Mouse (Mus musculus): Measurements from ENCODE around the gene Erap1. TPM values are rescaled to one million over a fixed set of nuclear protein-coding genes. Genes with fewer than 3 reads are reported as not detected.
"Not testable (repeated sequence)": the region's sequence is repeated elsewhere in the genome, so short reads cannot be mapped to it uniquely, and the experiment has no call there.

Gene Erap1
- 3.7 and 4.0 TPM in 2 replicates for polyA plus RNA-seq (2016; fragmentation: Nextera tagmentation; extraction: Ambion mirVana)

DNA sequence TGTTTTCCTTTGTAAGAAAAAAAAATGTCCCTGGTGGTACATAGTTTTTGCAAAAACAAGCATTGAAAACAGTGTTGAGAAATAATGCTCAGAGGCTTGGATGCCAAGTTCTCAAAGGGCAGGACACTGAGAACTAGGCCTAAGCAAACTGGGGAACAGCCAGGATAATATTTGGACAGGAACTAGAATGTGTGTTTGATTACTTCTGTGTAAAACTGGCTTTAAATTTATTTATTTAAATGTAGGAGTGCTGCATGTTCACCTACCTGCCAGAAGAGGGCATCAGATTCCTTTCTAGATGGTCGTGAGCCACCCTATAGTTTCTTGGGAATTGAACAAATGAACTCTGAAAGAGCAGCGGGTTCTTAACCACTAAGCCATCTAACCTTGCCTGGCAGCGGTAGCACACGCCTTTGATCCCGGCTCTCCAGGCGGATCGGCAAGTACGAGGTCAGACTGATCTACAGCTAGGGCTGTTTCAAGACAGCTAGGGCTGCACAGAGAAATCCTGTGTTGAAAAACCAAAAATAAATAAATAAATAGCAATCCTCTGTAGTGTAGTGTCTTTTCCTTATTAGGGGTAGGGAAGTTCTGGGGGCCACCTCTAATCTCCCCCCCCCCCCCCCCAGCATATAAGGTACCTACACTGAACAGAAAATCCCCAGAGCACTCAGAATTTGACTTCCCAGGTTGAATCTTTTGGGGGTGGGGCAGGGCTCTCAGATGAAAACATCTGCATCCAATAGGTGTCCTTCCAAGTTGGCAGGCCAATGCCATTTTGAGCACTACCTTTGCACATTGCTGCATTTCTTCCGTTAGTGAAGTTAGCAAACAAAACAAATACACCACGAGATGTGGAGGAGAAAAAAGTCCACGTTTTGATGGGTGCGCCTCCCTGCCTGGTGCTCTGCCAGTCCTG, at the start of gene Erap1:
Gene Erap1, plus strand, starts transcription at position 776 of the 919 bp plus-strand sequence.
- peak within 1 kb of the TSS; percentile 83 for H3K4me3 ChIP-seq
- H3K27me3 ChIP-seq (replicated peaks): no peaks in the 10 kb centered on the region
- H3K9ac ChIP-seq: peak within 1 kb of the TSS; percentile 79
- H3K4me1 ChIP-seq: peaks cover 7% of the 10 kb centered on the region; the same call in 1 of the 2 replicates
- H3K36me3 ChIP-seq: no peaks in the 10 kb centered on the region
- peak within 1 kb of the TSS; percentile 81 for H3K4me2 ChIP-seq (replicated peaks)
- 2% methylated on average over 12 of the region's 12 CpGs for WGBS
- no peaks in the 10 kb centered on the region for H3K9me3 ChIP-seq
- H3K27ac ChIP-seq: peak within 1 kb of the TSS; percentile 11; the same call in 1 of the 2 replicates
- peak; percentile 70 for ATAC-seq (ENCODE audit: low FRiP score, low read depth)

DNA sequence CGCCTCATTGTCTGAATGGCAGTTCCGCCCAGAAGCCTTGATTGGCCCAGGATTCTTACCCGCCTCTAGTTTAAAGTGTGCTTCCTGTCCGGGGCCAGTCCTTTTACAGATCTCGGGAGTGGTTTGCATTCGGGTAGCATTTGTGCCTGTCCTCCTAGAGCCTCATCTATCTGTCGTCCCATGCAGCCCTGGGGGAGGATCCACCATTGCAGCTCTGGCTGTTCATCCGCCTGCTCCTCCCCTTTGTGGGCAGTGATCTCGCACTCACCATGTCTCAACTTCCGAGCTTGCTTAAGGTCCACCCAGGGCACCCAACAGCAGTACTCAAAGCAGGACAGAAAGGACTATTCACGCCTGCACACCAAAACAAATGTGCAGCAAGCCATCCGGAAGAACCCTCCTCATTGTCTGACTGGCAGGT, 48.0 kb upstream of the Erap1 start:
- not testable (repeated sequence) for H3K4me3 ChIP-seq; ATAC-seq (ENCODE audit: low FRiP score, low read depth)
- 57% methylated on average over 12 of the region's 12 CpGs for WGBS

GRCm38 (mm10) chr13:74591828-74592227, 47.5 kb upstream of the Erap1 start:
- WGBS: 80% methylated on average over 2 of the region's 2 CpGs
- not testable (repeated sequence) for ATAC-seq (ENCODE audit: low FRiP score, low read depth); H3K36me3 ChIP-seq

More for the DNA sequence above, 48.0 kb upstream of the Erap1 start:
- not testable (repeated sequence) for H3K9me3 ChIP-seq; H3K27ac ChIP-seq; H3K9ac ChIP-seq; H3K27me3 ChIP-seq (replicated peaks); H3K4me2 ChIP-seq (replicated peaks); H3K36me3 ChIP-seq; H3K4me1 ChIP-seq

GRCm38 (mm10) chr13:74597022-74597421, 42.3 kb upstream of the Erap1 start:
- H3K9me3 ChIP-seq; H3K9ac ChIP-seq; ATAC-seq (ENCODE audit: low FRiP score, low read depth); H3K4me3 ChIP-seq; H3K36me3 ChIP-seq; H3K4me1 ChIP-seq; H3K27me3 ChIP-seq (replicated peaks); H3K4me2 ChIP-seq (replicated peaks); H3K27ac ChIP-seq: not testable (repeated sequence)
- 86% methylated on average over 2 of the region's 2 CpGs for WGBS

More at GRCm38 (mm10) chr13:74591828-74592227, 47.5 kb upstream of the Erap1 start:
- not testable (repeated sequence) for H3K9me3 ChIP-seq; H3K9ac ChIP-seq; H3K4me2 ChIP-seq (replicated peaks); H3K27me3 ChIP-seq (replicated peaks); H3K4me3 ChIP-seq; H3K4me1 ChIP-seq; H3K27ac ChIP-seq

- WGBS: 82% methylated on average over 1 of the region's 1 CpGs
- H3K27ac ChIP-seq; ATAC-seq (ENCODE audit: low FRiP score, low read depth); H3K9ac ChIP-seq; H3K9me3 ChIP-seq; H3K4me1 ChIP-seq; H3K27me3 ChIP-seq (replicated peaks); H3K4me2 ChIP-seq (replicated peaks); H3K4me3 ChIP-seq: not testable (repeated sequence)
- peaks cover 25% of the 10 kb centered on the region for H3K36me3 ChIP-seq
These were observed 37.6 kb upstream of the Erap1 start for GRCm38 (mm10) chr13:74601776-74602175.

DNA sequence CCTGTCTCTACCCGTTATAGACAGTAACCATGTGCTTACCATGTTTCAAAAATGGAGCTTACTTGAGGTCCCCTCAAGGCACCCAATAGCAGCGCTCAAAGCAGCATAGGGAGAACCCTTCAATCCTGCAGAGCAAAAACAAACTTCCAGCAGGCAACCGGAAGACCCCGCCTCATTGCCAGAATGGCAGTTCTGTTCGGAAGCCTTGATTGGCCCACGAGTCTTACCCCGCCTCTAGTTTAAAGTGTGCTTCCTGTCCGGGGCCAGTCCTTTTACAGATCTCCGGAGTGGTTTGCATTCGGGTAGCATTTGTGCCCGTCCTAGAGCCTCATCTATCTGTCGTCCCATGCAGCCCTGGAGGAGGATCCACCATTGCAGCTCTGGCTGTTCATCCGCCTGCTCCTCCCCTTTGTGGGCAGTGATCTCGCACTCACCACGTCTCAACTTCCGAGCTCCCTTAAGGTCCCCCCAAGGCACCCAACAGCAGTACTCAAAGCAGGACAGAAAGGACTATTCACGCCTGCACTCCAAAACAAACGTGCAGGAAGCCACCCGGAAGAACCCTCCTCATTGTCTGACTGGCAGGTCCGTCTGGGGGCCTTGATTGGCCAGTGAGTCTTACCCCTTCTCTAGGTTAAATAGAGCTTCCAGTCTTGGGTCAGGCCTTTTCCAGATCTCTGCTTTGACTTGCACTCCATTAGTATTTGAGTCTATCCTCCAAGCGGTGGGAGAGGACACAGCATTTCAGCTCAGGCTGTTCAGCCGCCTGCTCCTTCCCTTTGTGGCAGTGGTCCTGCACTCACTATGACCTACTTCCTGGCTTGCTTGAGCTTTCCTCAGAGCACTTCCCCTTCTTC, 22.0 kb upstream of the Erap1 start:
- not testable (repeated sequence) for H3K4me1 ChIP-seq; H3K36me3 ChIP-seq; H3K27me3 ChIP-seq (replicated peaks); H3K27ac ChIP-seq; H3K9me3 ChIP-seq
- ATAC-seq (ENCODE audit: low FRiP score, low read depth): peak; percentile 99
- WGBS: 12% methylated on average over 22 of the region's 22 CpGs
- H3K4me3 ChIP-seq: peak overlapping the region; percentile 46
- peak overlapping the region; percentile 56 for H3K9ac ChIP-seq
- H3K4me2 ChIP-seq (replicated peaks): peak overlapping the region; percentile 59

GRCm38 (mm10) chr13:74632327-74632726, 7.0 kb upstream of the Erap1 start:
- no peak overlapping the region for H3K4me3 ChIP-seq
- no peak overlapping the region for H3K4me2 ChIP-seq (replicated peaks)
- H3K27me3 ChIP-seq (replicated peaks): no peaks in the 10 kb centered on the region
- no peaks in the 10 kb centered on the region for H3K36me3 ChIP-seq
- no peak for ATAC-seq (ENCODE audit: low FRiP score, low read depth)
- no peaks in the 10 kb centered on the region for H3K4me1 ChIP-seq
- 70% methylated on average over 1 of the region's 1 CpGs for WGBS
- H3K9me3 ChIP-seq: no peaks in the 10 kb centered on the region
- no peak overlapping the region for H3K27ac ChIP-seq
- no peak overlapping the region for H3K9ac ChIP-seq

DNA sequence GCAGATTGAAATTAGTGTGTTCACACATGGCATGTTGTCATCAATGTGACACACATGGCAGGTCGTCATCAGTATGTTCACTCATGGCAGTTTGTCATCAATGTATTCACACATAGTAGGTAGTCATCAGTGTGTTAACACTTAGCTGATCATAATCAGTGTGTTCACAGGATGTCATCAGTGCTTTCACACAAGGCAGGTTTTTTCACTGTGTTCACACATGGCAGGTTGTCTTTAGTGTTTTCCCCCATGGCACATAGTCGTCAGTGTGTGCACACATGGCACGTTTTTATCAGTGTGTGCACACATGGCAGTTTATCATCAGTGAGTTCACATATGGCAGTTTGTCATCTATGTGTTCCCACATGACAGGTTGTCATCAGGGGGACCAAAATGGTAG, 6.5 kb upstream of the Erap1 start:
- Histone ChIP-seq H3K27me3 (replicated peaks) (no peaks in the 10 kb centered on the region), H3K9ac (no peak overlapping the region), H3K27ac (no peak overlapping the region), H3K4me1 (no peaks in the 10 kb centered on the region), H3K9me3 (no peaks in the 10 kb centered on the region), H3K4me3 (no peak overlapping the region), H3K36me3 (no peaks in the 10 kb centered on the region), H3K4me2 (replicated peaks) (no peak overlapping the region)
- WGBS: 82% methylated on average over 3 of the region's 3 CpGs
- no peak for ATAC-seq (ENCODE audit: low FRiP score, low read depth)

DNA sequence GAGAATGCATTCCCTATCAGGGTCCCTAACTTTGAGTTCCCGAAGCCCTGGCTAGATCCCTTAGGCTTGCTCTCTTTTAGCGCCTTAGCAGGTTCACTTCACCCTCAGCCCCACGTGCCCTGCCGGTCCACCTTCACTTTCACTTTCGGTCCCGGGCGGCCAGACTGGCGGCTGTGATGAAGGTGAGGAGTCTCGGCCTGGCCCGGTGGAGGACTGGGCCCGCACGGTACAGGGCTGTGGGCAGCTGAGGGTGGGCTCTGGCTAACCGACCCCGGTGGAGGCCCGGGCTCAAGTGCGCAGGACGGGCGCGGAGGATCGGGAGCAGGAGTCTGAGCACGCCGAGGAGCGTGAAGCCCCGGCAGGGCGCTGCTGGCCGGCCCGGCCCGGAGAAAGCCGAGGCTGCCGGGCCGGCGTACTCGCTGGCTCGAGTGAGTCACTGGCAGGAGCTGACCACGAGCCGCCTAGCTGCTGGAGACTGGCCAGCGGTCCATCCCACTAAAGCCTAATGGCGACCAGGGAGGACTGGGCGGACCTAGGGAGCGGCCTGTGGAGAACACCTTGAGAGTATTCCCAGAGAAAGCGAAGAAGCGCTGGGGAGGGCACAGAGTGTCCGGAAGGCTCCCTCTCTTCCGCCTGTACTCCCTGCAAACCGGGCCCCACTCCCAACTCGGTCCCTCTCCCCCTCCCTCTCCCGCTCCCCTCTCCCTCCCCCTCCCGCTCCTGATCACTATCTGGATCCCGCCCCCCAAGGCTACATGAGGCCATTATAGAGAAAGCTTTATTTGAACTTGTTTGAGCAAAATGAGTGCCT, 549 bp downstream of the Erap1 start:
- H3K4me2 ChIP-seq (replicated peaks): peak overlapping the region; percentile 81
- peak; percentile 89 for ATAC-seq (ENCODE audit: low FRiP score, low read depth)
- no peaks in the 10 kb centered on the region for H3K27me3 ChIP-seq (replicated peaks)
- H3K9me3 ChIP-seq: no peaks in the 10 kb centered on the region
- H3K4me3 ChIP-seq: peak overlapping the region; percentile 83
- peak overlapping the region; percentile 79 for H3K9ac ChIP-seq
- under 1% methylated on average over 46 of the region's 49 CpGs for WGBS
- peak overlapping the region; percentile 11; the same call in 1 of the 2 replicates for H3K27ac ChIP-seq
- peaks cover 7% of the 10 kb centered on the region; the same call in 1 of the 2 replicates for H3K4me1 ChIP-seq
- H3K36me3 ChIP-seq: no peaks in the 10 kb centered on the region

DNA sequence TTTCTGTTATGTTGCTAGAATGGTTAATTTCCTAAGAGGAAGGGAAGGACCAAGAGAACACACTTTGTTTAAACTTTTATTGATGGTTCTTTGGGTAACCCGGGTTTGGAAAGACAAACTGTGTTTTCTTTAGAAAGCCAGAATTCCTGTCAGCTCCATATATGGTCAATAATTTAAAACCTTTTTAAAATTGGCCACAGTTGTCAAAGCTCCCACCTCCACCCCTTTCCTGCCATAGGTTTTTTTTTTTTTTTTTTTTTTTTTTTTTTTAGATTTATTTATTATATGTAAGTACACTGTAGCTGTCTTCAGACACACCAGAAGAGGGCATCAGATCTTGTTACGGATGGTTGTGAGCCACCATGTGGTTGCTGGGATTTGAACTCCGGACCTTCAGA, 1.2 kb downstream of the Erap1 start:
- ATAC-seq (ENCODE audit: low FRiP score, low read depth); H3K9ac ChIP-seq: not testable (repeated sequence)

DNA sequence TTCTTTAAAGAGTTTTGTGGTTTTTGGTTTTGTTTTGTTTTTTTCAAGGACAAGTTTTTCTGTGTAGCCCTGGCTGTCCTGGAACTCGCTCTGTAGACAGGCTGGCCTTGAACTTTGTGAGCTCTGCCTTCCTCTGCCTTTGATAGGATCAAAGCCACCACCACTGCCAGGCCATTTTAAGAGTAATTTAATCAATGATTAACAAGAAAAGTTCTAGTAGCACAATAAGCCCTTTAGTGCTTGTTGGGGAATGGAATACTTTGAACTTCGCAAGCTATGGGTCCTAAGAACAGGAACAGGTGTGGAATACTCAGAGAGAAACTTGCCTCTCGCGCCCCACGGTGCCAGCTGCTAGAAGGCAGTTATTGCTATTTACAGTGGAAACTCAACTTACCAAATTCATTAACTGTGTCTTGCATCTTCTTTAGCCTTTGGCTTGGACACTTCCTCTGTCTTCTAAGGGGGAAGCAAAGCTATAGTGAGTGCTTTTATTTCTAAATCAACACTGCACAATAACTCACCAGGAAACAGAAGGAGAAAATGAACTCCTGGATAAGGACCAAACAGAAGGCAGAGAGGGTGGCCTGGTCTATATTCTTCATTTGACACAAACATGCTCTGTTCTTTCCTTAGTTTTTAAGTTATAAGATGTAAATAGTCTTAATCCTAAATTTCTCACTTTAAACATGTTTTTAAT, 56.3 kb downstream of the Erap1 start:
- no peak overlapping the region for H3K9ac ChIP-seq
- no peaks in the 10 kb centered on the region for H3K36me3 ChIP-seq
- H3K4me3 ChIP-seq: no peak overlapping the region
- no peaks in the 10 kb centered on the region for H3K9me3 ChIP-seq
- ATAC-seq (ENCODE audit: low FRiP score, low read depth): no peak
- H3K27me3 ChIP-seq (replicated peaks): no peaks in the 10 kb centered on the region
- no peak overlapping the region for H3K4me2 ChIP-seq (replicated peaks)
- WGBS: 82% methylated on average over 5 of the region's 5 CpGs
- no peaks in the 10 kb centered on the region for H3K4me1 ChIP-seq
- no peak overlapping the region for H3K27ac ChIP-seq

More for the DNA sequence above, 1.2 kb downstream of the Erap1 start:
- 63% methylated on average over 3 of the region's 3 CpGs for WGBS
- H3K27me3 ChIP-seq (replicated peaks); H3K27ac ChIP-seq; H3K36me3 ChIP-seq; H3K9me3 ChIP-seq; H3K4me1 ChIP-seq: not testable (repeated sequence)
- peak overlapping the region; percentile 83; the same call in 1 of the 2 replicates for H3K4me3 ChIP-seq
- H3K4me2 ChIP-seq (replicated peaks): peak overlapping the region; percentile 81
